8 mouse cellular contexts compared by ENCODE assay signal in the genomic region with DNA sequence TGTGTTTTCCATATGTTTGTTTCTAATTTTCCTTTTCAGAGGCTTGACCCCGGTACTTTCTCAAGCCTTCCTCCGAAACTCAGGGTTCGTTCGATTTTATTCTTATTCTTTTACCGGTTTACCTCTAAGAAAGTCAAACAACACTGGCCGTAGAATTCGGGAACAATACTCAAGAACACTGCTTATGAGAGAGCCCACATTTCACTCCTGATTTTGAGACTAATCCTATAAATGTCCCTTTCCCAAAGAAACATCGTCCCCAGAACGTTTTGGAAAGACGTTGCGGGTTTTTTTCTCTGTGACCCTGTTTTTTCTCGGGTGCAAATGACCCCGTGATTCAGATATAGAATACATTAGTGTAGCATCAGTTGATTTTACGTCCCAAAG. TPM values are rescaled to one million over a fixed set of nuclear protein-coding genes. Genes with fewer than 3 reads are reported as not detected.
DNase-seq lines count a peak whose midpoint lies in the region; ATAC-seq and TF ChIP-seq lines count a peak whose summit lies in the region.

No protein-coding gene starts in this region.

- peak overlapping the region; percentile 64 for H3K4me2 ChIP-seq in lung, embryonic 14.5 days
- H3K4me2 ChIP-seq in embryonic facial prominence, embryonic 15.5 days (replicated peaks), result peak overlapping the region; percentile 52
- peak overlapping the region; percentile 63 for H3K4me2 ChIP-seq in intestine, embryonic 16.5 days (ENCODE audit: low read depth, low read length)
- peak overlapping the region; percentile 48 for H3K4me2 ChIP-seq in neural tube, embryonic 14.5 days (ENCODE audit: low read depth, low read length)

- no peaks in the 10 kb centered on the region for H3K36me3 ChIP-seq in lung, embryonic 14.5 days (ENCODE audit: insufficient read depth)
- H3K36me3 ChIP-seq in embryonic facial prominence, embryonic 15.5 days, result no peaks in the 10 kb centered on the region
- no peaks in the 10 kb centered on the region for H3K36me3 ChIP-seq in intestine, embryonic 16.5 days (ENCODE audit: control insufficient read depth, insufficient read depth, low read length)
- no peaks in the 10 kb centered on the region for H3K36me3 ChIP-seq in neural tube, embryonic 14.5 days (ENCODE audit: control insufficient read depth, insufficient read depth, low read length)

- no peak for DNase-seq in lung, embryonic 14.5 days
- DNase-seq in lung, postnatal 36 days, result no peak
- no peak for DNase-seq in gastrocnemius, postnatal 10 days
- DNase-seq in kidney, postnatal 4 days, result no peak
- DNase-seq in gastrocnemius, adult 18-20 months (ENCODE audit: low spot score), result no peak

- 4% methylated on average over 14 of the region's 14 CpGs for WGBS in lung, embryonic 14.5 days
- WGBS in embryonic facial prominence, embryonic 15.5 days, result 5% methylated on average over 14 of the region's 14 CpGs
- WGBS in intestine, embryonic 16.5 days, result 7% methylated on average over 14 of the region's 14 CpGs
- 4% methylated on average over 14 of the region's 14 CpGs for WGBS in neural tube, embryonic 14.5 days

- no peaks in the 10 kb centered on the region for H3K4me1 ChIP-seq in lung, embryonic 14.5 days (ENCODE audit: insufficient read depth)
- H3K4me1 ChIP-seq in embryonic facial prominence, embryonic 15.5 days, result peaks cover 2% of the 10 kb centered on the region; the same call in 1 of the 2 replicates
- H3K4me1 ChIP-seq in intestine, embryonic 16.5 days (ENCODE audit: control insufficient read depth, insufficient read depth, low read length), result peaks cover 4% of the 10 kb centered on the region; the same call in 1 of the 2 replicates
- H3K4me1 ChIP-seq in neural tube, embryonic 14.5 days (ENCODE audit: control insufficient read depth, insufficient read depth, low read length), result no peaks in the 10 kb centered on the region

- no peak overlapping the region for H3K27ac ChIP-seq in lung, embryonic 14.5 days (ENCODE audit: low read depth)
- H3K27ac ChIP-seq in embryonic facial prominence, embryonic 15.5 days (replicated peaks), result no peak overlapping the region
- H3K27ac ChIP-seq in intestine, embryonic 16.5 days (ENCODE audit: low read length), result no peak overlapping the region
- no peak overlapping the region for H3K27ac ChIP-seq in neural tube, embryonic 14.5 days (ENCODE audit: low read depth, low read length)

- no peak for TF ChIP-seq CTCF in lung, embryonic 14.5 days (IDR thresholded peaks at IDR 0.05; ENCODE audit: low read depth)

- no peaks in the 10 kb centered on the region for H3K27me3 ChIP-seq in lung, embryonic 14.5 days (ENCODE audit: insufficient read depth, low read length)
- peaks cover 4% of the 10 kb centered on the region; the same call in 1 of the 2 replicates for H3K27me3 ChIP-seq in embryonic facial prominence, embryonic 15.5 days
- no peaks in the 10 kb centered on the region for H3K27me3 ChIP-seq in intestine, embryonic 16.5 days (replicated peaks; ENCODE audit: control insufficient read depth, insufficient read depth, low read length)
- H3K27me3 ChIP-seq in neural tube, embryonic 14.5 days (ENCODE audit: control insufficient read depth, insufficient read depth, low read length), result no peaks in the 10 kb centered on the region

- H3K4me3 ChIP-seq in lung, embryonic 14.5 days (ENCODE audit: low read depth, low read length), result peak overlapping the region; percentile 60
- H3K4me3 ChIP-seq in embryonic facial prominence, embryonic 15.5 days (replicated peaks), result peak overlapping the region; percentile 78
- peak overlapping the region; percentile 73 for H3K4me3 ChIP-seq in intestine, embryonic 16.5 days (ENCODE audit: low read length)
- peak overlapping the region; percentile 55 for H3K4me3 ChIP-seq in neural tube, embryonic 14.5 days (ENCODE audit: low read depth, low read length)

- peak; percentile 12; the same call in 1 of the 2 replicates for ATAC-seq in lung, embryonic 14.5 days (ENCODE audit: insufficient read depth)
- no peak for ATAC-seq in embryonic facial prominence, embryonic 15.5 days (ENCODE audit: insufficient number of reproducible peaks, low FRiP score, low TSS enrichment, low read depth)
- ATAC-seq in intestine, embryonic 16.5 days, result no peak; the same call in 1 of the 2 replicates
- ATAC-seq in neural tube, embryonic 14.5 days (ENCODE audit: low read depth), result peak; percentile 3

- peak overlapping the region; percentile 51; the same call in 1 of the 2 replicates for H3K9ac ChIP-seq in lung, embryonic 14.5 days
- no peak overlapping the region for H3K9ac ChIP-seq in embryonic facial prominence, embryonic 15.5 days
- H3K9ac ChIP-seq in intestine, embryonic 16.5 days (ENCODE audit: low read depth, low read length), result 0 out of 2 replicates have a peak overlapping the region, but pooled peaks have one; percentile 38
- H3K9ac ChIP-seq in neural tube, embryonic 14.5 days (replicated peaks; ENCODE audit: low read depth, low read length), result no peak overlapping the region; the same call in 1 of the 2 replicates

- H3K9me3 ChIP-seq in lung, embryonic 14.5 days (ENCODE audit: low read depth, low read length), result no peaks in the 10 kb centered on the region
- no peaks in the 10 kb centered on the region for H3K9me3 ChIP-seq in embryonic facial prominence, embryonic 15.5 days (replicated peaks)
- H3K9me3 ChIP-seq in intestine, embryonic 16.5 days (ENCODE audit: control insufficient read depth, low read length), result no peaks in the 10 kb centered on the region
- no peaks in the 10 kb centered on the region for H3K9me3 ChIP-seq in neural tube, embryonic 14.5 days (ENCODE audit: control insufficient read depth, low read length)

RNA-seq across cellular contexts. Expression of a gene that starts 19.7 kb away (rescaled TPM):
- polyA plus RNA-seq in lung, embryonic 14.5 days (2014; fragmentation: Nextera tagmentation; extraction: Ambion mirVana), result 10.8 and 14.3 TPM in 2 replicates
- polyA plus RNA-seq in embryonic facial prominence, embryonic 15.5 days (2015; fragmentation: Nextera tagmentation; extraction: Ambion mirVana), result 25.6 and 26.1 TPM in 2 replicates
- polyA plus RNA-seq in intestine, embryonic 16.5 days (2015; fragmentation: Nextera tagmentation; extraction: Ambion mirVana), result 15.3 and 15.9 TPM in 2 replicates
- 5.5 and 8.8 TPM in 2 replicates for polyA plus RNA-seq in neural tube, embryonic 14.5 days (2014; fragmentation: Nextera tagmentation; extraction: Ambion mirVana)
- 1 to 10 TPM; 9.3 to 9.4 TPM for total RNA-seq in gastrocnemius, postnatal 10 days (2021)
- total RNA-seq in gastrocnemius, adult 18-20 months (2021), result 1 to 10 TPM; 1.8 to 4.4 TPM

RNA-seq across cellular contexts. Expression of a gene that starts 26.4 kb away (rescaled TPM):
- polyA plus RNA-seq in lung, embryonic 14.5 days (2014; fragmentation: Nextera tagmentation; extraction: Ambion mirVana), result 0.35 and 0.47 TPM in 2 replicates
- 0.53 and 1.8 TPM in 2 replicates for polyA plus RNA-seq in embryonic facial prominence, embryonic 15.5 days (2015; fragmentation: Nextera tagmentation; extraction: Ambion mirVana)
- 1.4 and 1.8 TPM in 2 replicates for polyA plus RNA-seq in intestine, embryonic 16.5 days (2015; fragmentation: Nextera tagmentation; extraction: Ambion mirVana)
- polyA plus RNA-seq in neural tube, embryonic 14.5 days (2014; fragmentation: Nextera tagmentation; extraction: Ambion mirVana), result 0.49 TPM in 1 of 2 replicates, not detected in the other
- total RNA-seq in gastrocnemius, postnatal 10 days (2021), result under 1 TPM; 0.19 to 0.41 TPM
- total RNA-seq in gastrocnemius, adult 18-20 months (2021), result not detected

Comparison
In these comparisons a context has a peak if more than half of its experiments do, and no peak if none do; other contexts are left out.
1. ATAC-seq: peak in lung, embryonic 14.5 days (single experiment) and neural tube, embryonic 14.5 days (single experiment); none in embryonic facial prominence, embryonic 15.5 days (single experiment) and intestine, embryonic 16.5 days (single experiment).
2. H3K9ac ChIP-seq: peak in lung, embryonic 14.5 days (single experiment) and intestine, embryonic 16.5 days (single experiment); none in embryonic facial prominence, embryonic 15.5 days (single experiment) and neural tube, embryonic 14.5 days (single experiment).
3. Peak in every context shown above with its lines, with median percentiles within 50 percentile points of each other: H3K4me2 ChIP-seq and H3K4me3 ChIP-seq.